Mouse (Mus musculus): Measurements from ENCODE around the gene Arhgap35. TPM values are rescaled to one million over a fixed set of nuclear protein-coding genes. Genes with fewer than 3 reads are reported as not detected.

The Arhgap35 gene
- polyA plus RNA-seq, 1 experiment from 2014 or later, result 4.0 TPM

GRCm38 (mm10) chr7:16525448-16525847 is 89.3 kb downstream of the Arhgap35 start:
- no peak for DNase-seq (ENCODE audit: low spot score)

- no peak for DNase-seq (ENCODE audit: low spot score)
These were observed 90.5 kb downstream of the Arhgap35 start for GRCm38 (mm10) chr7:16524308-16524707.

- DNase-seq (ENCODE audit: low spot score), result no peak
These were observed 95.5 kb downstream of the Arhgap35 start for GRCm38 (mm10) chr7:16519310-16519709.

- no peak for DNase-seq (ENCODE audit: low spot score)
These were observed 97.6 kb downstream of the Arhgap35 start for GRCm38 (mm10) chr7:16517198-16517597.

GRCm38 (mm10) chr7:16507284-16507683 is 107.5 kb downstream of the Arhgap35 start:
- DNase-seq (ENCODE audit: low spot score), result peak; percentile 75

GRCm38 (mm10) chr7:16505226-16505593 is 109.6 kb downstream of the Arhgap35 start:
- DNase-seq (ENCODE audit: low spot score), result no peak

GRCm38 (mm10) chr7:16504573-16505225 is 110.1 kb downstream of the Arhgap35 start:
- no peak for DNase-seq (ENCODE audit: low spot score)

GRCm38 (mm10) chr7:16501571-16501970 is 113.2 kb downstream of the Arhgap35 start:
- no peak for DNase-seq (ENCODE audit: low spot score)

GRCm38 (mm10) chr7:16499671-16500104 is 115.1 kb downstream of the Arhgap35 start:
- DNase-seq (ENCODE audit: low spot score), result no peak

GRCm38 (mm10) chr7:16496260-16496659 is 118.5 kb downstream of the Arhgap35 start:
- DNase-seq (ENCODE audit: low spot score), result no peak

- peak; percentile 60 for DNase-seq (ENCODE audit: low spot score)
These were observed 121.4 kb downstream of the Arhgap35 start for GRCm38 (mm10) chr7:16493361-16493760.

- DNase-seq (ENCODE audit: low spot score), result no peak
These were observed 122.6 kb downstream of the Arhgap35 start for GRCm38 (mm10) chr7:16492211-16492610.

GRCm38 (mm10) chr7:16491759-16492158 is 123.0 kb downstream of the Arhgap35 start:
- DNase-seq (ENCODE audit: low spot score), result peak; percentile 90

GRCm38 (mm10) chr7:16489948-16490347 is 124.8 kb downstream of the Arhgap35 start:
- DNase-seq (ENCODE audit: low spot score), result no peak

- no peak for DNase-seq (ENCODE audit: low spot score)
These were observed 126.0 kb downstream of the Arhgap35 start for GRCm38 (mm10) chr7:16488816-16489215.

GRCm38 (mm10) chr7:16477628-16478027 is 137.2 kb downstream of the Arhgap35 start, which contains the start of gene Npas1:
Npas1 (minus strand) TSS chr7:16477728.
- no peak for DNase-seq (ENCODE audit: low spot score)

GRCm38 (mm10) chr7:16476600-16476989 is 138.2 kb downstream of the Arhgap35 start:
- no peak for DNase-seq (ENCODE audit: low spot score)

- DNase-seq (ENCODE audit: low spot score), result no peak
These were observed 138.8 kb downstream of the Arhgap35 start for GRCm38 (mm10) chr7:16475764-16476599.

- DNase-seq (ENCODE audit: low spot score), result no peak
These were observed 139.5 kb downstream of the Arhgap35 start for GRCm38 (mm10) chr7:16475321-16475720.

- no peak for DNase-seq (ENCODE audit: low spot score)
These were observed 140.3 kb downstream of the Arhgap35 start for GRCm38 (mm10) chr7:16474445-16474844.

GRCm38 (mm10) chr7:16473847-16474246 is 140.9 kb downstream of the Arhgap35 start:
- no peak for DNase-seq (ENCODE audit: low spot score)

- no peak for DNase-seq (ENCODE audit: low spot score)
These were observed 142.6 kb downstream of the Arhgap35 start for GRCm38 (mm10) chr7:16472116-16472709.

Data from thymus, postnatal 0 days (tissue).